Mouse (Mus musculus) layer of hippocampus, postnatal 36 days (tissue): ENCODE measurements around the gene Ift140. TPM values are rescaled to one million over a fixed set of nuclear protein-coding genes. Genes with fewer than 3 reads are reported as not detected.

Source experiments
- DNase-seq, 2 experiments: peaks; one replicate each; pipeline ENCODE4 v3.0.0; 2022
- total RNA-seq, 2 experiments: library from RNA; stranded (reverse); gene quantifications; 2 replicates each; pipeline ENCODE4 v1.2.3; 2021

Gene Ift140
- total RNA-seq, 2 experiments from 2014 or later: 23.8 to 24.0 TPM

GRCm38 (mm10) chr17:25077771-25078372, 62.0 kb downstream of the Ift140 start:
- DNase-seq: peak; percentile 58 to 62

- DNase-seq: no peak
Measured at GRCm38 (mm10) chr17:25080210-25080609, 64.3 kb downstream of the Ift140 start.

- DNase-seq: no peak
Measured at GRCm38 (mm10) chr17:25080960-25081381, 65.1 kb downstream of the Ift140 start.

- DNase-seq: no peak
Measured at GRCm38 (mm10) chr17:25082081-25082847, 66.4 kb downstream of the Ift140 start.

- DNase-seq: no peak
Measured at GRCm38 (mm10) chr17:25082887-25083286, 67.0 kb downstream of the Ift140 start.

GRCm38 (mm10) chr17:25083444-25083931, 67.6 kb downstream of the Ift140 start, which contains the start of gene Tmem204:
TSS of gene Tmem204 (minus strand) at chr17:25083591.
- no peak for DNase-seq

- DNase-seq: no peak
Measured at GRCm38 (mm10) chr17:25084835-25085385, 69.0 kb downstream of the Ift140 start.

- DNase-seq: no peak
Measured at GRCm38 (mm10) chr17:25086724-25087123, 70.8 kb downstream of the Ift140 start.

- no peak for DNase-seq
Measured at GRCm38 (mm10) chr17:25089158-25089557, 73.3 kb downstream of the Ift140 start.

- no peak for DNase-seq
Measured at GRCm38 (mm10) chr17:25090450-25090849, 74.6 kb downstream of the Ift140 start.

- DNase-seq: no peak
Measured at GRCm38 (mm10) chr17:25096221-25096620, 80.3 kb downstream of the Ift140 start.

- DNase-seq: no peak
Measured at GRCm38 (mm10) chr17:25100052-25100451, 84.2 kb downstream of the Ift140 start.

GRCm38 (mm10) chr17:25101338-25101737, 85.5 kb downstream of the Ift140 start:
- no peak for DNase-seq

- no peak for DNase-seq
Measured at GRCm38 (mm10) chr17:25107786-25108185, 91.9 kb downstream of the Ift140 start.

GRCm38 (mm10) chr17:25109578-25109977, 93.7 kb downstream of the Ift140 start:
- DNase-seq: no peak

GRCm38 (mm10) chr17:25110590-25110989, 94.7 kb downstream of the Ift140 start:
- no peak for DNase-seq

GRCm38 (mm10) chr17:25111220-25111619, 95.3 kb downstream of the Ift140 start:
- DNase-seq: no peak

GRCm38 (mm10) chr17:25111739-25112422, 96.0 kb downstream of the Ift140 start:
- DNase-seq: peak; percentile 27 to 46

GRCm38 (mm10) chr17:25112423-25112810, 96.5 kb downstream of the Ift140 start:
- no peak for DNase-seq

- no peak for DNase-seq
Measured at GRCm38 (mm10) chr17:25114908-25115645, 99.2 kb downstream of the Ift140 start.

GRCm38 (mm10) chr17:25115664-25116432, 100.0 kb downstream of the Ift140 start, which contains the start of gene Telo2:
TSS of gene Telo2 (minus strand) at chr17:25115967.
- DNase-seq: peak; percentile 91 to 92
